Mouse (Mus musculus) E14TG2a.4 (cell line): Measurements from ENCODE around the gene Mybph.

Experiments used
- H3K27me3 ChIP-seq: 2 replicates; pipeline ENCODE4 v1.6.1; 2014; ENCODE audit warnings: low read length, control low read depth; ENCODE audit not compliant: insufficient read depth
- H3K36me3 ChIP-seq: 2 replicates; pipeline ENCODE4 v1.6.1; 2014; ENCODE audit warnings: low read length, control low read depth; ENCODE audit not compliant: insufficient read depth
- H3K4me1 ChIP-seq: replicated peaks from 2 replicates; pipeline ENCODE4 v1.6.1; 2014; ENCODE audit warnings: low read depth, low read length, control low read depth
- H3K4me3 ChIP-seq: replicated peaks from 2 replicates; pipeline ENCODE4 v1.5.1; 2014; ENCODE audit warnings: mild to moderate bottlenecking, low read length
- H3K9me3 ChIP-seq: 2 replicates; pipeline ENCODE4 v1.6.1; 2014; ENCODE audit warnings: low read length, control low read depth
- CTCF ChIP-seq: conservative IDR thresholded peaks from 2 replicates; pipeline ENCODE4 v1.5.1; 2014; ENCODE audit warnings: low read length
- NANOG ChIP-seq: IDR thresholded peaks from 2 replicates; pipeline ENCODE4 v1.6.1; 2014; ENCODE audit warnings: borderline replicate concordance, low read length, mixed read lengths
- POU5F1 ChIP-seq: IDR thresholded peaks from 2 replicates; pipeline ENCODE4 v1.6.1; 2014; ENCODE audit warnings: low read length, borderline replicate concordance

Gene Mybph

DNA sequence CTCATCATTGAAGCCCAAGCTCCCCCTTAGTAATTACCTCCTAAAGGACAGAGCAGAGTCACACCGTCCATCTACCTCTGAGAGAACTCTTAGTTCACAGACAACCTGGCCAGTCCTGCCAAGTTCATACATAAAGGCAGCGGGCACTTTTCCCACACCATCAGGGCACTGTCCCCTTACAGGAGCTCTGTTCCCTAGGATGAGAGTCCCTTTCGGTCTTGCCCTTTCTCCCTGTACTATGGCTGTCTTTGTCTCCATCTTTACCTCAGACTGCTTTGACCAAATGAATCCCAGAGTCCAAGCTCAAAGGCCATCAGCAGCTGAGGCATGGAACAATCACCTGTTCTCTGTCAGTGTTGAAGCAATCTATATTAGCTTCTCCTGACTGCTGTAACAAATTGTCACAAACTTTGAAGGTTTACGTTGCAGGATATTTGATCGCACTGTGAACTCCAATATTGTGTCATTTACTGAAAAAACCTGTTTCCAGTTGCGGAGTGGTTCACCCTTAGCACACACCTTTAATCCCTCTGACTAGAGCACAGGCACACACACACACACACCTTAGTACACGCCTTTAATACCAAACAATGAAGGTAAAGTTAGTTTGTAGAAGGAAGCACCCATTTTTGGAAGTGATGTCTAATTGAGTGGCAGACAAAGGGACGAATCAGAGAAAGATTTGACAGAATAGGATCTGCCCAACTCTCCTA is 24.1 kb upstream of the Mybph start:
- Histone ChIP-seq H3K4me3 (no peak overlapping the region), H3K4me1 (peaks cover 12% of the 10 kb centered on the region), H3K9me3 (peaks cover 15% of the 10 kb centered on the region), H3K27me3 (peaks cover 7% of the 10 kb centered on the region; the same call in 1 of the 2 replicates), H3K36me3 (no peaks in the 10 kb centered on the region)
- TF ChIP-seq CTCF (no peak), POU5F1 (no peak), NANOG (no peak)

- Histone ChIP-seq H3K9me3 (peaks cover 15% of the 10 kb centered on the region), H3K36me3 (no peaks in the 10 kb centered on the region), H3K4me3 (no peak overlapping the region), H3K27me3 (peaks cover 8% of the 10 kb centered on the region; the same call in 1 of the 2 replicates), H3K4me1 (peaks cover 23% of the 10 kb centered on the region)
- TF ChIP-seq NANOG = no peak
- TF ChIP-seq POU5F1 = no peak
- TF ChIP-seq CTCF = no peak
These were observed 20.2 kb upstream of the Mybph start for GRCm38 (mm10) chr1:134173081-134173480.

GRCm38 (mm10) chr1:134177976-134178375 is 15.3 kb upstream of the Mybph start:
- no peaks in the 10 kb centered on the region for H3K9me3 ChIP-seq

DNA sequence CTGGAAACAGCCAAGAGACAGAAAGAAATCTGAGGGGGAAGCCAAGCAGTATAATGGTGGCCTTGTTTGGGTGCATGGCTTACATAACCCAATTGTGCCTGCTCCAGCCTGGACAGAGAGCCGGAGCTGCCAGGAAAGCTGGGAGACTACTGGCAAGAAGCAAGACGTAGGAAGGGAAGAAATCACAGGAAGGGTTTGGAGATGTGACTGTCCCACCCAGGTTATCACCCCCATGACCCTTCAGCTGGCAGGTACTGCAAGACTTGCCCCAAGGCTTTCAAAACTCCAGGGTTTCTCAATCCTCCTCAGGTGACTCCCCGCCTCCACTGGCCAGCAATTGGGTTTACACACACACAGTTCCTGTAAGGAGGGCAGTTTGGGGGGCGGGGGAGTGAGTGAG is 11.2 kb upstream of the Mybph start, which contains the start of gene Chil1:
TSS of gene Chil1 (plus strand) at position 152 of the 400 bp plus-strand sequence.
- Histone ChIP-seq H3K4me1 (peaks cover 47% of the 10 kb centered on the region), H3K36me3 (no peaks in the 10 kb centered on the region), H3K4me3 (0 out of 2 replicates have a peak within 1 kb of the TSS, but pooled peaks have one; percentile 1), H3K9me3 (no peaks in the 10 kb centered on the region), H3K27me3 (peaks cover 4% of the 10 kb centered on the region; the same call in 1 of the 2 replicates)
- TF ChIP-seq CTCF (no peak), NANOG (no peak), POU5F1 (no peak)

More at GRCm38 (mm10) chr1:134177976-134178375, 15.3 kb upstream of the Mybph start:
- peaks cover 49% of the 10 kb centered on the region for H3K4me1 ChIP-seq
- H3K36me3 ChIP-seq = no peaks in the 10 kb centered on the region
- H3K4me3 ChIP-seq = no peak overlapping the region
- no peak for TF ChIP-seq CTCF
- H3K27me3 ChIP-seq = peaks cover 6% of the 10 kb centered on the region; the same call in 1 of the 2 replicates

GRCm38 (mm10) chr1:134184089-134184488 is 9.2 kb upstream of the Mybph start:
- TF ChIP-seq POU5F1 = no peak
- TF ChIP-seq CTCF = no peak
- no peak for TF ChIP-seq NANOG
- H3K4me1 ChIP-seq = peaks cover 45% of the 10 kb centered on the region
- no peak overlapping the region for H3K4me3 ChIP-seq
- H3K27me3 ChIP-seq = peaks cover 2% of the 10 kb centered on the region; the same call in 1 of the 2 replicates
- H3K9me3 ChIP-seq = no peaks in the 10 kb centered on the region
- H3K36me3 ChIP-seq = no peaks in the 10 kb centered on the region

DNA sequence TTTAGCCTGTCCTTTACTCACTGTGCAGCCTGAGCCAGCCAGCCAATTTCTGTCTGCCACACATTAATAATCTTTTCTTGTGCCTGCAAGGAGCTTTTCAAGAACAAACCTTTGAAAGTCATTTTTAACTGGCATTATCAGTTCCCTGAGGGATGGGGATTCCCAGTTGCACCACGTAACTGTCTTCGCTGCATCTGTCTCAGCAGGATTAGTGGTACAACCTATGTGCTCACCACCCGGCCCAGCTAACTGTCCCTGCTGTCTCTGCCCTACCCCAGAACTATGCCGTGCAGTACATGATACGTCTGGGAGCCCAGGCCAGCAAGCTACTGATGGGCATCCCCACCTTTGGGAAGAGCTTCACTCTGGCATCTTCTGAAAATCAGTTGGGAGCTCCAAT is 5.0 kb upstream of the Mybph start:
- no peaks in the 10 kb centered on the region for H3K9me3 ChIP-seq
- H3K36me3 ChIP-seq = no peaks in the 10 kb centered on the region
- H3K27me3 ChIP-seq = peaks cover 19% of the 10 kb centered on the region
- TF ChIP-seq CTCF (no peak), POU5F1 (no peak), NANOG (no peak)
- peak overlapping the region; percentile 66 for H3K4me3 ChIP-seq
- peaks cover 62% of the 10 kb centered on the region for H3K4me1 ChIP-seq

DNA sequence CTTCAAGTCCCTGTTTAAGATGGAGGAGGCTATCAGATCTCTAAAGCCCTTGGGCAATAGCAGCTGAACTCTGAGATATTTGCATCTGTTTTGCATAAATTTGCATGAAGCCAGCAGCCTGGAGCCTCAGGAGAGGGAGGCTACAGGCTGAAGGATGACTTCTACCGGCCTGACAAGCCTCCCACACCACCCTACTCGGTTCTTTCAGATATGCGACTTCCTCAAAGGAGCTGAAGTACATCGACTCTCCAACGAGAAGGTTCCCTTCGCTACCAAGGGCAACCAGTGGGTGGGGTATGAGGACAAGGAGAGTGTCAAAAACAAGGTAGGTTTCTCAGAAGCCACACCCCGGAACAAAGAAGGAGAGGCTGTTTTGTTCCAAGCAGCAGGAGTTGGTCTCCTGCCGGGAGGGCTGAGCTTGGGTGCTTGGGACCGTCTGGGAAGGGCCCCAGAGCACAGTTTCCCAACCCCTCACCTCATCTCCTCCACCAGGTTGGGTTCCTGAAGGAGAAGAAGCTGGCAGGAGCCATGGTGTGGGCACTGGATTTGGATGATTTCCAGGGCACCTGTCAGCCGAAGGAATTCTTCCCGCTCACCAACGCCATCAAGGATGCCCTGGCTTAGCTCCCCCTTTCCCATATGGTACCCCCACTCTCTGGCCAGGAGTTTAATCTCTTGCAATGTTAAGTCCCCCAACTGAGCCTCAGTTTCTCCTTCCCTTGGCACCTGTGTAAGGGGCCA is 4.1 kb upstream of the Mybph start:
- Histone ChIP-seq H3K9me3 (no peaks in the 10 kb centered on the region), H3K36me3 (no peaks in the 10 kb centered on the region), H3K27me3 (peaks cover 21% of the 10 kb centered on the region), H3K4me3 (peak overlapping the region; percentile 66), H3K4me1 (peaks cover 71% of the 10 kb centered on the region)
- no peak for TF ChIP-seq CTCF
- TF ChIP-seq NANOG = no peak
- TF ChIP-seq POU5F1 = no peak

DNA sequence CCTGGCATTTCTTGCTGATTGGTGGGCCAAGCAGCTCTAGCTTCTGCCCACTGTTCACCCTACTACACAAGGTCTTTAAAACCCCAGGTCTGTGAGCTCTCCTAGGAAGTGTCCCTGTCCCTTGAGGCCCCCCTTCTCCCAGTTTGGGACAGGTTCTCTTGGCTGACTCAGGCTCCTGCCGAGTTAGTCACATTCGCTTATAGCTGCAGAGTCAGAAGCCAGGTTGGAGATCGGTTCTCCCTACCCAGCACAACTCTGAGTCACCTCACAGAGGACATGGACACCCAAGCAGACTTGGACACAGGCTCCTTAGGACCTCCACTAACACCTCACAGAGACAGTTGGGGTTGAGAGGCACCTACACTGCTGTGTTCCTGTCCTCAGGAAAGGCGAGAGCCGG is 2.1 kb upstream of the Mybph start:
- Histone ChIP-seq H3K36me3 (no peaks in the 10 kb centered on the region), H3K4me1 (peaks cover 83% of the 10 kb centered on the region), H3K4me3 (no peak overlapping the region), H3K9me3 (no peaks in the 10 kb centered on the region), H3K27me3 (peaks cover 21% of the 10 kb centered on the region)
- TF ChIP-seq NANOG = no peak
- TF ChIP-seq CTCF = no peak
- TF ChIP-seq POU5F1 = no peak
